Comparison of ENCODE assay signal across 8 mouse cellular contexts in the genomic region with DNA sequence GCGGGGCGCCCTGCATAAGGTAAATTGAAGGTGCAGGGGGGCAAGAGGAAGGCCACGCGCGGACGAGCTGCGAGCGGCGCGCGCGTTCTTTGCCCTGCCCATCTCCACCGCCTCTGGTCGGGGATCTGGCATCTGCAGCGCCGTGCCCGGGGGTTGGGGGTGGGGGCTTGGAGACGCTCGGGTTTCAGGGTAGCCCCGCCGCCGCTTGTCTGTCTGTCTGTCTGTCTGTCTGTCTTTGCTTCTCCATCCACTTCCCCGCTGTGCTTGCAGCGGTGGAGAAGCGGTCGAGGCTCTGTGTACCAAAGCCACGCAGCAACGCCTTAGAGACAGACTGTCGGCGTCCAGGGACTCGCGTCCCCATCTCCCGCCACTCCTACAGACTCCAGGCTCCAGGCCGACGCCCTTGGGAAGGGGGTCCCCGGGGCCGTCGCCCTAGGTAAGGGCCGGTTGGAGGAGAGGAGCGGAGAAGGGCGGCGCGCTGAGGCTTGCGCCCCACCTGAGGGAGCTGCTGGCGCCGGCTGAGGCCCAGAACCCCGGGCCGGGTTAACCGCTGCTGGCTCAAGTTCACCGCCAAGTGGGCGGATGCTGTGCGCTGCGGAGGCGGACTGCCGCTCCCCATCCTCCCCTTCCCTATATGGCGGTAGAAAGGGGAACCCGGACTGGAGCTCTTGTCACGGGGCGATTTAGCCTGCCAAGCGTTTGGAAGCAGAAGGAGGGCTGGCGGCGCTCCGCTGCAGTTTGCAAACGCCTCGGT. TPM values are rescaled to one million over a fixed set of nuclear protein-coding genes. Genes with fewer than 3 reads are reported as not detected.
DNase-seq lines count a peak whose midpoint lies in the region; ATAC-seq lines count a peak whose summit lies in the region.

No protein-coding gene starts in this region.

- no peaks in the 10 kb centered on the region for H3K9me3 ChIP-seq in heart, embryonic 11.5 days (replicated peaks; ENCODE audit: control insufficient read depth, low read length)
- H3K9me3 ChIP-seq in kidney, embryonic 15.5 days (replicated peaks), result no peaks in the 10 kb centered on the region

- peak; percentile 52; the same call in 1 of the 2 replicates for ATAC-seq in erythroblast, adult 5-6 weeks (replicated peaks; ENCODE audit: low FRiP score, poor library complexity, severe bottlenecking)
- ATAC-seq in heart, embryonic 11.5 days (replicated peaks; ENCODE audit: insufficient number of reproducible peaks, low FRiP score, low TSS enrichment), result peak; percentile 78
- peak; percentile 86 for ATAC-seq in kidney, embryonic 15.5 days (replicated peaks; ENCODE audit: low FRiP score)

- peak overlapping the region; percentile 78 for H3K4me2 ChIP-seq in heart, embryonic 11.5 days
- peak overlapping the region; percentile 71 for H3K4me2 ChIP-seq in kidney, embryonic 15.5 days

- no peaks in the 10 kb centered on the region for H3K27me3 ChIP-seq in heart, embryonic 11.5 days (ENCODE audit: control insufficient read depth, insufficient read depth, low read length)
- H3K27me3 ChIP-seq in kidney, embryonic 15.5 days, result no peaks in the 10 kb centered on the region

- no peaks in the 10 kb centered on the region for H3K36me3 ChIP-seq in heart, embryonic 11.5 days (ENCODE audit: control insufficient read depth, insufficient read depth, low read length)
- H3K36me3 ChIP-seq in kidney, embryonic 15.5 days, result no peaks in the 10 kb centered on the region

- peak overlapping the region; percentile 90 for H3K9ac ChIP-seq in heart, embryonic 11.5 days (ENCODE audit: low read depth, low read length)
- peak overlapping the region; percentile 81 for H3K9ac ChIP-seq in kidney, embryonic 15.5 days

- H3K4me1 ChIP-seq in heart, embryonic 11.5 days (ENCODE audit: control insufficient read depth, insufficient read depth, low read length), result peaks cover 19% of the 10 kb centered on the region
- peaks cover 22% of the 10 kb centered on the region for H3K4me1 ChIP-seq in kidney, embryonic 15.5 days

- H3K27ac ChIP-seq in heart, embryonic 11.5 days (ENCODE audit: low read depth, low read length), result peak overlapping the region; percentile 99
- peak overlapping the region; percentile 98 for H3K27ac ChIP-seq in kidney, embryonic 15.5 days

- peak; percentile 81 to 82 for DNase-seq in B cell, adult 2 months
- peak; percentile 96 for DNase-seq in brain, adult 2 months (ENCODE audit: low read depth, low spot score)
- peak; percentile 75 for DNase-seq in liver
- peak; percentile 65 to 79 for DNase-seq in monocyte, adult 2 months (ENCODE audit: low read depth in 1 of 2, low spot score in 2 of 2)
- DNase-seq in spleen, postnatal 14 days (ENCODE audit: low spot score in 2 of 2), result peak; percentile 57 to 59

- H3K4me3 ChIP-seq in heart, embryonic 11.5 days (ENCODE audit: low read depth, low read length), result peak overlapping the region; percentile 81
- peak overlapping the region; percentile 91 for H3K4me3 ChIP-seq in kidney, embryonic 15.5 days (replicated peaks)

- under 1% methylated on average over 64 of the region's 65 CpGs for WGBS in heart, embryonic 11.5 days (ENCODE audit: insufficient replicate concordance)
- WGBS in kidney, embryonic 15.5 days, result under 1% methylated on average over 65 of the region's 65 CpGs

RNA-seq across cellular contexts. Expression of a gene that starts 0.8 kb away (rescaled TPM):
- total RNA-seq in erythroblast, adult 5-6 weeks (2015; ENCODE audit: low replicate concordance), result 13.6 and 32.0 TPM in 2 replicates
- 31.2 and 37.9 TPM in 2 replicates for total RNA-seq in erythroblast, adult 5-6 weeks (2017; ENCODE audit: low replicate concordance)
- 272 and 282 TPM in 2 replicates for polyA plus RNA-seq in heart, embryonic 11.5 days (2014; fragmentation: Nextera tagmentation; extraction: Ambion mirVana)
- polyA plus RNA-seq in kidney, embryonic 15.5 days (2015; fragmentation: Nextera tagmentation; extraction: Ambion mirVana), result 296 and 323 TPM in 2 replicates

RNA-seq across cellular contexts. Expression of a gene that starts 31.5 kb away (rescaled TPM):
- total RNA-seq in erythroblast, adult 5-6 weeks (2015; ENCODE audit: low replicate concordance), result 20.7 and 25.7 TPM in 2 replicates
- 8.4 and 9.2 TPM in 2 replicates for total RNA-seq in erythroblast, adult 5-6 weeks (2017; ENCODE audit: low replicate concordance)
- 36.7 and 43.2 TPM in 2 replicates for polyA plus RNA-seq in heart, embryonic 11.5 days (2014; fragmentation: Nextera tagmentation; extraction: Ambion mirVana)
- polyA plus RNA-seq in kidney, embryonic 15.5 days (2015; fragmentation: Nextera tagmentation; extraction: Ambion mirVana), result 37.0 and 38.6 TPM in 2 replicates

RNA-seq across cellular contexts. Expression of a gene that starts 47.6 kb away (rescaled TPM):
- 1.7 and 7.5 TPM in 2 replicates for total RNA-seq in erythroblast, adult 5-6 weeks (2015; ENCODE audit: low replicate concordance)
- 0.56 and 6.5 TPM in 2 replicates for total RNA-seq in erythroblast, adult 5-6 weeks (2017; ENCODE audit: low replicate concordance)
- 11.1 and 12.3 TPM in 2 replicates for polyA plus RNA-seq in heart, embryonic 11.5 days (2014; fragmentation: Nextera tagmentation; extraction: Ambion mirVana)
- polyA plus RNA-seq in kidney, embryonic 15.5 days (2015; fragmentation: Nextera tagmentation; extraction: Ambion mirVana), result 10.9 and 11.7 TPM in 2 replicates

Comparison
In these comparisons a context has a peak if more than half of its experiments do, and no peak if none do; other contexts are left out.
1. Peak in every context shown above with its lines: DNase-seq, ATAC-seq, H3K4me3 ChIP-seq and H3K27ac ChIP-seq.